Mouse (Mus musculus) forebrain, embryonic 10.5 days (tissue): Measurements from ENCODE around the gene Glt8d2. TPM values are rescaled to one million over a fixed set of nuclear protein-coding genes. Genes with fewer than 3 reads are reported as not detected.
"Not testable (repeated sequence)": the region's sequence is repeated elsewhere in the genome, so short reads cannot be mapped to it uniquely, and the experiment has no call there.

Experiments
- DNase-seq: peaks from one replicate; pipeline ENCODE4 v3.0.0-alpha.2; 2017; ENCODE audit warnings: low spot score; ENCODE audit errors: extremely low spot score
- H3K27ac ChIP-seq: fragments of 300-500 bp; sonication (generic); 2 replicates; pipeline ENCODE4 v1.5.1; 2016; ENCODE audit warnings: mild to moderate bottlenecking
- H3K27me3 ChIP-seq: fragments of 300-500 bp; sonication (generic); 2 replicates; pipeline ENCODE4 v1.6.1; 2016; ENCODE audit warnings: mild to moderate bottlenecking; ENCODE audit not compliant: poor library complexity, severe bottlenecking
- H3K36me3 ChIP-seq: fragments of 300-500 bp; sonication (generic); replicated peaks from 2 replicates; pipeline ENCODE4 v1.6.1; 2016; ENCODE audit warnings: mild to moderate bottlenecking, moderate library complexity
- H3K4me1 ChIP-seq: fragments of 300-500 bp; sonication (generic); 2 replicates; pipeline ENCODE4 v1.6.1; 2016
- H3K4me3 ChIP-seq: fragments of 300-500 bp; sonication (generic); 2 replicates; pipeline ENCODE4 v1.5.1; 2016; ENCODE audit warnings: mild to moderate bottlenecking, moderate library complexity
- H3K9me3 ChIP-seq: fragments of 300-500 bp; sonication (generic); 2 replicates; pipeline ENCODE4 v1.6.1; 2016; ENCODE audit warnings: mild to moderate bottlenecking, moderate library complexity
- WGBS: fragments of 180-500 bp; shearing (Covaris S2); methylation state at CpG from one replicate; pipeline ENCODE4 v1.1.7; 2016; 5-methylcytosine and 5-hydroxymethylcytosine counted together
- polyA plus RNA-seq: library from polyadenylated mRNA; unstranded; fragments of >200 nt; fragmentation: Nextera tagmentation; extraction: Ambion mirVana; gene quantifications from 2 replicates; pipeline ENCODE4 v1.2.1, GENCODE M21; 2016

Gene Glt8d2
- polyA plus RNA-seq, 1 experiment from 2014 or later: 1.3 TPM

DNA sequence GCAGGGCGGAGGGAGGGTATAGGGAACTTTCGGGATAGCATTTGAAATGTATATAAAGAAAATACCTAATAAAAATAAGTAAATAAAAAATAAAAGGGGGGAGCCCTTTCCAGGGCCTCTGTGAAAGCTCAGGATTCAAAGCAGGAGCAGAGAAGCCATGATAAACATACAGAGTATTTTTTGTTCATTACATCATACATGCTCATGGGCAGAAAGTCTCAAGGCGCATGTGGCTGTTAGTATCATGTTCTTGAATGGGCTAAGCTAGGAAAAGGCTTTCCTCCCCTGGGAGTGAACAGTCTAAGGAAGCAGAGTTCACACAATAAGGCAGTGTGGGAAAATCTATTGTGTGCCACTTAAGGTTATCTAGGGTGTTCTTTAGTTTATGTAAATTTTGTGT is 54.1 kb downstream of the Glt8d2 start:
- H3K4me1 ChIP-seq: peaks cover 5% of the 10 kb centered on the region
- peaks cover 100% of the 10 kb centered on the region for H3K36me3 ChIP-seq
- H3K9me3 ChIP-seq: peaks cover 9% of the 10 kb centered on the region; the same call in 1 of the 2 replicates
- no peak overlapping the region for H3K4me3 ChIP-seq
- no peak overlapping the region for H3K27ac ChIP-seq
- WGBS: 93% methylated on average over 3 of the region's 3 CpGs
- no peaks in the 10 kb centered on the region for H3K27me3 ChIP-seq
- no peak for DNase-seq

DNA sequence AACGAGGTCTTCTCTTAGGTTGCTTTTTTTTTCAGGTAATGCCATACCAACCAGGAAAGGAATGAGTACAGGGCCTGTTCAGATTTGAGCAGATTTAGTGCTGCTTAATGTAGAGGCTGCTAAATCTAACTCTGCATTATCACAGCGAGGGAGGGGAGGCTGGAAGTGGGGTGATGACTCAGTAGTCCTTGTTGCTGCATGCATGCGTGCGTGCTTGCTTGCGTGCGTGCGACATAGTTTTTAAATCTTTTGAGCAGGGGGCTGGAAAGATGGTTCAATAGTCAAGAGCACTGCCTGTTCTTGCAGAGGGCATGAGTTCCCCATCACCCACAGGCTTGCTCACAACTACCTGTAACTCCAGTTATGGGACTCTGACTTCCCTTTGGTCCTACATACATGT is 56.1 kb downstream of the Glt8d2 start:
- DNase-seq: no peak
- peaks cover 9% of the 10 kb centered on the region; the same call in 1 of the 2 replicates for H3K9me3 ChIP-seq
- no peak overlapping the region for H3K27ac ChIP-seq
- H3K36me3 ChIP-seq: peaks cover 84% of the 10 kb centered on the region
- 98% methylated on average over 7 of the region's 7 CpGs for WGBS
- H3K27me3 ChIP-seq: no peaks in the 10 kb centered on the region
- no peak overlapping the region for H3K4me3 ChIP-seq
- H3K4me1 ChIP-seq: peaks cover 15% of the 10 kb centered on the region

GRCm38 (mm10) chr10:82632496-82633280 is 57.8 kb downstream of the Glt8d2 start:
- H3K27me3 ChIP-seq: no peaks in the 10 kb centered on the region
- H3K36me3 ChIP-seq: peaks cover 67% of the 10 kb centered on the region
- 93% methylated on average over 12 of the region's 12 CpGs for WGBS
- no peak for DNase-seq
- no peak overlapping the region for H3K27ac ChIP-seq
- H3K4me3 ChIP-seq: no peak overlapping the region
- peaks cover 24% of the 10 kb centered on the region for H3K4me1 ChIP-seq
- H3K9me3 ChIP-seq: peaks cover 9% of the 10 kb centered on the region; the same call in 1 of the 2 replicates

- no peak overlapping the region for H3K27ac ChIP-seq
- no peak for DNase-seq
- WGBS: 87% methylated on average over 7 of the region's 7 CpGs
- peaks cover 52% of the 10 kb centered on the region for H3K36me3 ChIP-seq
- H3K9me3 ChIP-seq: peaks cover 9% of the 10 kb centered on the region; the same call in 1 of the 2 replicates
- H3K27me3 ChIP-seq: no peaks in the 10 kb centered on the region
- H3K4me3 ChIP-seq: peak overlapping the region; percentile 83
- H3K4me1 ChIP-seq: peaks cover 24% of the 10 kb centered on the region
Measured at GRCm38 (mm10) chr10:82631133-82631532, 59.3 kb downstream of the Glt8d2 start.

DNA sequence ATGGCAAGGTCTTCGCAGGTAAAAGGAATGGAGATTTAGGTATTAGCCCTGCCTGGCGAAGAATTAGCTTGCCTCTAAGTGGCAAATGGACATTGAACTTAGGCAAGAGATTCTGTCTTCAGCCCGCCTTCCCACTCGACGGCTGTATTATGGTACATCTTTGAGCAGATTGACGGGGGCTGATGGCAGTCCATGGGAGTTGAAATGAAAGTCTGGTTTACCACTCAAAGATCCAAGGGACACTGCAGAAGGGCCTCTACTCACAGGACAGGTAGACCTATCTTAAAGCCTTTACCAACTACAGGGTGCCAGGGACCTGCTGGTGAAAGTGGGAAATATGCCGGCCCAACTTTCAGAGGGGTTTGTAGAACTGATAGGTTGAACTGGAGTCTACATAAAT is 60.0 kb downstream of the Glt8d2 start:
- Histone ChIP-seq H3K27ac (peak overlapping the region; percentile 97), H3K9me3 (peaks cover 9% of the 10 kb centered on the region; the same call in 1 of the 2 replicates), H3K27me3 (no peaks in the 10 kb centered on the region), H3K4me1 (peaks cover 24% of the 10 kb centered on the region), H3K4me3 (peak overlapping the region; percentile 83), H3K36me3 (peaks cover 45% of the 10 kb centered on the region)
- no peak for DNase-seq
- 25% methylated on average over 7 of the region's 7 CpGs for WGBS

- peak within 1 kb of the TSS; percentile 83 for H3K4me3 ChIP-seq
- not testable (repeated sequence) for H3K9me3 ChIP-seq, H3K27me3 ChIP-seq
- under 1% methylated on average over 78 of the region's 78 CpGs for WGBS
- peaks cover 38% of the 10 kb centered on the region for H3K36me3 ChIP-seq
- H3K4me1 ChIP-seq: peaks cover 24% of the 10 kb centered on the region
- H3K27ac ChIP-seq: peak within 1 kb of the TSS; percentile 97
- peak; percentile 92 for DNase-seq
Measured at GRCm38 (mm10) chr10:82629586-82630255, 60.7 kb downstream of the Glt8d2 start, which contains the start of gene Tdg. TSS of gene Tdg (plus strand) at chr10:82629828.

DNA sequence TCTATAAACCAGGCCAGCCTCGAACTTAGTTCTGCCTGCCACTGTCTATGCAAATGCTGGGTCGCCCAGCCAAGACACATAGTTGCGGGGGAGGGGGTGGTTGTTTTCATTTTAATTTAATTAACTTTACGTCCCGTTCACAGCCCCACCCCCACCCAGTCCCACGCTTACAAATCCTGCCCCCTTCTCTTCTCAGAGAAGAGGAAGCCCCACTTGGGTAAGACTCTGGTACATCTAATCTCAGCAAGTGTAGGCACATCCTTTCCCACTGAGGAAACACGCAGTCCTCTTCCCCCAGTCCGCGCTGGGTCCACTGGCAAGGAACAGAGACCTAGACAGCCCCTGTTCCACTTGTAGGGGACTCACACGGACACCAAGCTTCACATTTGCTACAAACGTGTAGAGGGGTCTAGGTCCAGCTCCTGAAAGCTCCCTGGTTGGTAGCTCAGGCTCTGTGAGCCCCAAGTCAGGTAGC is 61.3 kb downstream of the Glt8d2 start:
- peaks cover 32% of the 10 kb centered on the region for H3K36me3 ChIP-seq

GRCm38 (mm10) chr10:82623553-82623932 is 66.9 kb downstream of the Glt8d2 start:
- peak overlapping the region; percentile 94 for H3K27ac ChIP-seq
- not testable (repeated sequence) for DNase-seq, H3K9me3 ChIP-seq, H3K27me3 ChIP-seq
- WGBS: 8% methylated on average over 2 of the region's 2 CpGs
- H3K4me1 ChIP-seq: peaks cover 13% of the 10 kb centered on the region
- peak overlapping the region; percentile 76 for H3K4me3 ChIP-seq
- peaks cover 15% of the 10 kb centered on the region for H3K36me3 ChIP-seq

More for the DNA sequence above, 61.3 kb downstream of the Glt8d2 start:
- WGBS: 5% methylated on average over 11 of the region's 11 CpGs
- peak overlapping the region; percentile 97 for H3K27ac ChIP-seq
- peak overlapping the region; percentile 83 for H3K4me3 ChIP-seq
- peaks cover 9% of the 10 kb centered on the region; the same call in 1 of the 2 replicates for H3K9me3 ChIP-seq
- no peak for DNase-seq
- H3K27me3 ChIP-seq: no peaks in the 10 kb centered on the region
- H3K4me1 ChIP-seq: peaks cover 24% of the 10 kb centered on the region

DNA sequence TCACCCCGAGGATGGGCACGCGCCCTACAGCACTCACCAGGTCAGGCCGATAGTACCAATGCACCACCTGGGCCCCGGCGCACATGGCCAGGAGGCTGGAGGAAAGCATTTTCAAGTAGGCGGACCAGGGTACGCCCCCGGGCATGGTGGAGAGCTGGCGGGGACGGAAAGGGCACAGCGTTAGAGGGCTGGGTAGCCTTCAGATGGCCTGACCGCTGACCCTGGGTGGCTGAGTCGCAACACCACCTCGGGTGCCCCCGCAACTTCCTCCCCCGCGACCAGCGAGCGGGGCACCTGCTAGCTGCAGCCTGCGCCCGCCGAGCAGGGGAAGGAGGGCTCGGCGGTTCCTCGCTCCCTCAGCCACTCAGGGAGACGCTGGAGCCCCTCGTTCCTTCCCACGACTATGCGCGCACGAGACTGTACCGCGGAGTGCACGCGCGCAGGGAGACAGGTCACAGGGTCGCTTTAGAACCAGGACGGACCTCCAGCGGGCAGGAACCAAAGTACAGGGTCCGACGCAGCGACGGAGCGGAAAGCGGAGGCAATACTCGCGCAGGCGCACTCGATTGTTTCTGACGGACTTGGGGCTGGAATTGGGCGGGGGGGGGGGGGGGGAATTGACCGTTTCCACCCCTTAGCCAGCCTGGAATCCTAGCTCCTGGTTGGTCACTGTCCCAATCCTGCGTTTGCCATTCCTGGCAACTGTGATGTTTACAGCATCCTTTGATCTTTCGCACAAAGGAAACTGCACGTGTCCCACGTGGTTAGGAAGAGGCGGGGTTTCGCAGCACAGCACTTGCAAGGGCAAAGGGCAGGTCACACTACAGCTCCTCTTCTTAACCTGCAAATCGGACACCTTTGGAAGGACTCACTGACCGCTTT is 67.5 kb downstream of the Glt8d2 start, which contains the start of gene 1190007I07Rik:
Gene 1190007I07Rik, minus strand, starts transcription at position 558 of the 882 bp plus-strand sequence.
- peak; percentile 95 for DNase-seq
- peaks cover 13% of the 10 kb centered on the region for H3K4me1 ChIP-seq
- peak within 1 kb of the TSS; percentile 94 for H3K27ac ChIP-seq
- H3K9me3 ChIP-seq: no peaks in the 10 kb centered on the region
- H3K4me3 ChIP-seq: peak within 1 kb of the TSS; percentile 76
- WGBS: under 1% methylated on average over 61 of the region's 61 CpGs
- peaks cover 21% of the 10 kb centered on the region for H3K36me3 ChIP-seq
- H3K27me3 ChIP-seq: no peaks in the 10 kb centered on the region

DNA sequence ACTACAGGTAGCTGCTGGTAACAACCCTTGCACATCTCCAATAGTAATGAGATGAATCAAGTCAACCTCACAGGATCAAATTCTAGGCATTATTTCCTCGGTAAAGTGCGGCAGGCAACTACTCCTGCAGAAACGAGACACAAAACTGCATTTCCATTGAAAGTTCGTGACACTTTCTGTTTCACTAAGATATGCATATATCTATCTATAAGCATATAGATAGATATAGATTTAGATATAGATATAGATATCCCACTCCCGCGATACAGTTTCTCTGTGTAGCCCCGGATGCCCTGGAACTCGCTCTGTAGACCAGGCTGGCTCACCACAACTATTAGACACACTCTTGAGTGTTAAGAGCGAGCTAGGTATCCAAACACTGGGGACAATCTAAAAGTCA is 68.2 kb downstream of the Glt8d2 start:
- H3K4me1 ChIP-seq: peaks cover 13% of the 10 kb centered on the region
- H3K36me3 ChIP-seq: peaks cover 26% of the 10 kb centered on the region
- DNase-seq: no peak
- no peaks in the 10 kb centered on the region for H3K27me3 ChIP-seq
- peak overlapping the region; percentile 94 for H3K27ac ChIP-seq
- H3K4me3 ChIP-seq: peak overlapping the region; percentile 76
- H3K9me3 ChIP-seq: no peaks in the 10 kb centered on the region
- WGBS: 35% methylated on average over 9 of the region's 9 CpGs
